Mouse (Mus musculus) cerebellum, adult 11 months (tissue): ENCODE measurements around the gene Prnp.

Source experiments
- DNase-seq: peaks from one replicate; pipeline ENCODE4 v3.0.0; 2022

The Prnp gene

GRCm38 (mm10) chr2:131907311-131907710 lies 2.4 kb upstream of the Prnp start:
- no peak for DNase-seq

- no peak for DNase-seq
Measured at GRCm38 (mm10) chr2:131908351-131908861, 1.3 kb upstream of the Prnp start.

- DNase-seq = peak; percentile 25
Measured at GRCm38 (mm10) chr2:131908906-131909305, 822 bp upstream of the Prnp start.

GRCm38 (mm10) chr2:131910847-131911246 lies 1.1 kb downstream of the Prnp start:
- no peak for DNase-seq

- DNase-seq = peak; percentile 60
Measured at GRCm38 (mm10) chr2:131911341-131911740, 1.6 kb downstream of the Prnp start.

GRCm38 (mm10) chr2:131912526-131913258 lies 3.0 kb downstream of the Prnp start:
- DNase-seq = no peak

- no peak for DNase-seq
Measured at GRCm38 (mm10) chr2:131932275-131932902, 22.7 kb downstream of the Prnp start.

- DNase-seq = no peak
Measured at GRCm38 (mm10) chr2:131933013-131933412, 23.3 kb downstream of the Prnp start.

GRCm38 (mm10) chr2:131933598-131933997 lies 23.9 kb downstream of the Prnp start:
- no peak for DNase-seq

GRCm38 (mm10) chr2:131934243-131934642 lies 24.5 kb downstream of the Prnp start:
- no peak for DNase-seq

GRCm38 (mm10) chr2:131935390-131936105 lies 25.8 kb downstream of the Prnp start:
- DNase-seq = no peak

GRCm38 (mm10) chr2:131936410-131936809 lies 26.7 kb downstream of the Prnp start:
- DNase-seq = no peak

- peak; percentile 55 for DNase-seq
Measured at GRCm38 (mm10) chr2:131939404-131940111, 29.8 kb downstream of the Prnp start.

GRCm38 (mm10) chr2:131940506-131940905 lies 30.8 kb downstream of the Prnp start:
- no peak for DNase-seq

GRCm38 (mm10) chr2:131941501-131941900 lies 31.8 kb downstream of the Prnp start:
- DNase-seq = no peak

GRCm38 (mm10) chr2:131944370-131944769 lies 34.6 kb downstream of the Prnp start:
- no peak for DNase-seq

- no peak for DNase-seq
Measured at GRCm38 (mm10) chr2:131945225-131945624, 35.5 kb downstream of the Prnp start.

- no peak for DNase-seq
Measured at GRCm38 (mm10) chr2:131945765-131946164, 36.0 kb downstream of the Prnp start.

GRCm38 (mm10) chr2:131946351-131946750 lies 36.6 kb downstream of the Prnp start:
- DNase-seq = no peak

- DNase-seq = no peak
Measured at GRCm38 (mm10) chr2:131948156-131948555, 38.4 kb downstream of the Prnp start.

- no peak for DNase-seq
Measured at GRCm38 (mm10) chr2:131948916-131949639, 39.4 kb downstream of the Prnp start.
